Mouse (Mus musculus) lung, adult 2 months (tissue): Measurements from ENCODE around the gene Elf3.

ENCODE experiments used
- CTCF ChIP-seq: fragments of 200-500 bp; IDR thresholded peaks from 2 replicates; pipeline ENCODE4 v1.5.1; 2011; ENCODE audit warnings: mild to moderate bottlenecking, low read length, control low read depth; ENCODE audit not compliant: insufficient read depth
- POLR2A ChIP-seq: fragments of 200-500 bp; IDR thresholded peaks from 2 replicates; pipeline ENCODE4 v1.6.1; 2011; ENCODE audit warnings: low read depth, mild to moderate bottlenecking, control low read depth, low read length, borderline replicate concordance; ENCODE audit errors: extremely low read depth

- TF ChIP-seq CTCF (no peak), POLR2A (no peak)
Measured at GRCm38 (mm10) chr1:135262329-135262728, 4.0 kb upstream of the Elf3 start.
